Comparison of ENCODE assay signal across 9 mouse cellular contexts in genomic region chr5:111760721-111761480, GRCm38 (mm10). TPM values are rescaled to one million over a fixed set of nuclear protein-coding genes. Genes with fewer than 3 reads are reported as not detected.
DNase-seq lines count a peak whose midpoint lies in the region; ATAC-seq lines count a peak whose summit lies in the region.
"Had no signal": no experiment of that assay in that cellular context is flagged by ENCODE, and none has a peak within 500 bp of the region (broad histone marks: within the 10 kb centered on the region; RNA-seq: fewer than 3 reads in every experiment).

No protein-coding gene starts in this region.

- DNase-seq in lung, postnatal 25 days (ENCODE audit: low spot score), result no peak
- peak; percentile 87 for DNase-seq in forebrain, embryonic 14.5 days (ENCODE audit: low spot score)
- DNase-seq in limb, embryonic 10.5 days (ENCODE audit: low spot score), result no peak
- DNase-seq in thymus, postnatal 25 days, result no peak
- no peak for DNase-seq in urinary bladder, postnatal 25 days (ENCODE audit: low spot score)
- no peak for DNase-seq in testis, postnatal 10 days (ENCODE audit: low spot score)

- peak overlapping the region; percentile 42 for H3K4me3 ChIP-seq in lung, embryonic 16.5 days (ENCODE audit: low read length)
- peak overlapping the region; percentile 25 for H3K4me3 ChIP-seq in forebrain, embryonic 14.5 days (ENCODE audit: low read depth, low read length)
- peak overlapping the region; percentile 34 for H3K4me3 ChIP-seq in limb, embryonic 10.5 days
- peak overlapping the region; percentile 25 for H3K4me3 ChIP-seq in stomach, embryonic 15.5 days (replicated peaks)

- ATAC-seq in lung, embryonic 16.5 days (ENCODE audit: low read depth), result peak; percentile 65
- ATAC-seq in forebrain, embryonic 14.5 days, result peak; percentile 53
- ATAC-seq in stomach, embryonic 15.5 days (ENCODE audit: insufficient read depth, low FRiP score, low read depth), result no peak

- no peaks in the 10 kb centered on the region for H3K27me3 ChIP-seq in lung, embryonic 16.5 days (ENCODE audit: control insufficient read depth, insufficient read depth, low read depth, low read length)
- H3K27me3 ChIP-seq in forebrain, embryonic 14.5 days (replicated peaks; ENCODE audit: control insufficient read depth, insufficient read depth, low read length), result no peaks in the 10 kb centered on the region
- H3K27me3 ChIP-seq in limb, embryonic 10.5 days (ENCODE audit: low read depth, poor library complexity, severe bottlenecking), result peaks cover 69% of the 10 kb centered on the region
- no peaks in the 10 kb centered on the region for H3K27me3 ChIP-seq in stomach, embryonic 15.5 days (replicated peaks)

- H3K9me3 ChIP-seq in lung, embryonic 16.5 days (ENCODE audit: control insufficient read depth, low read length), result no peaks in the 10 kb centered on the region
- no peaks in the 10 kb centered on the region; the same call in 1 of the 2 replicates for H3K9me3 ChIP-seq in forebrain, embryonic 14.5 days (replicated peaks; ENCODE audit: control insufficient read depth, low read length)
- no peaks in the 10 kb centered on the region for H3K9me3 ChIP-seq in limb, embryonic 10.5 days (replicated peaks)
- H3K9me3 ChIP-seq in stomach, embryonic 15.5 days, result no peaks in the 10 kb centered on the region

- peak overlapping the region; percentile 77 for H3K4me2 ChIP-seq in lung, embryonic 16.5 days (ENCODE audit: low read depth, low read length)
- peak overlapping the region; percentile 64 for H3K4me2 ChIP-seq in forebrain, embryonic 14.5 days (ENCODE audit: low read length)
- H3K4me2 ChIP-seq in stomach, embryonic 15.5 days, result peak overlapping the region; percentile 60

- no peaks in the 10 kb centered on the region for H3K36me3 ChIP-seq in lung, embryonic 16.5 days (ENCODE audit: control insufficient read depth, insufficient read depth, low read length)
- no peaks in the 10 kb centered on the region for H3K36me3 ChIP-seq in forebrain, embryonic 14.5 days (ENCODE audit: control insufficient read depth, insufficient read depth, low read length)
- no peaks in the 10 kb centered on the region for H3K36me3 ChIP-seq in limb, embryonic 10.5 days
- H3K36me3 ChIP-seq in stomach, embryonic 15.5 days, result no peaks in the 10 kb centered on the region

- 12% methylated on average over 10 of the region's 10 CpGs for WGBS in lung, embryonic 16.5 days
- 19% methylated on average over 10 of the region's 10 CpGs for WGBS in forebrain, embryonic 14.5 days
- WGBS in limb, embryonic 10.5 days, result 26% methylated on average over 10 of the region's 10 CpGs
- 21% methylated on average over 10 of the region's 10 CpGs for whole genome bisulfite sequencing in stomach, embryonic 15.5 days

- peak overlapping the region; percentile 54 for H3K9ac ChIP-seq in lung, embryonic 16.5 days (ENCODE audit: low read length)
- H3K9ac ChIP-seq in forebrain, embryonic 14.5 days (ENCODE audit: low read length), result peak overlapping the region; percentile 63
- H3K9ac ChIP-seq in stomach, embryonic 15.5 days, result no peak overlapping the region

- peak overlapping the region; percentile 61; the same call in 1 of the 2 replicates for H3K27ac ChIP-seq in lung, embryonic 16.5 days (ENCODE audit: low read length)
- peak overlapping the region; percentile 95 for H3K27ac ChIP-seq in forebrain, embryonic 14.5 days (ENCODE audit: low read depth, low read length)
- no peak overlapping the region for H3K27ac ChIP-seq in limb, embryonic 10.5 days
- H3K27ac ChIP-seq in stomach, embryonic 15.5 days, result no peak overlapping the region

- H3K4me1 ChIP-seq in lung, embryonic 16.5 days (replicated peaks; ENCODE audit: control insufficient read depth, insufficient read depth, low read length), result peaks cover 19% of the 10 kb centered on the region
- peaks cover 29% of the 10 kb centered on the region for H3K4me1 ChIP-seq in forebrain, embryonic 14.5 days (ENCODE audit: control insufficient read depth, insufficient read depth, low read length)
- H3K4me1 ChIP-seq in limb, embryonic 10.5 days, result peaks cover 21% of the 10 kb centered on the region
- H3K4me1 ChIP-seq in stomach, embryonic 15.5 days, result 0 out of 2 replicates have a peak, but pooled peaks cover 11% of the 10 kb centered on the region

RNA-seq across cellular contexts. Expression of gene Gm26897, which starts 27.2 kb away (rescaled TPM):
- not detected in 2 replicates for polyA plus RNA-seq in lung, embryonic 16.5 days (2015; fragmentation: Nextera tagmentation; extraction: Ambion mirVana)
- not detected in 2 replicates for polyA plus RNA-seq in forebrain, embryonic 14.5 days (2014; fragmentation: Nextera tagmentation; extraction: Ambion mirVana)
- not detected in 2 replicates for polyA plus RNA-seq in limb, embryonic 10.5 days (2016; fragmentation: Nextera tagmentation; extraction: Ambion mirVana)
- not detected in 2 replicates for polyA plus RNA-seq in stomach, embryonic 15.5 days (2015; fragmentation: Nextera tagmentation; extraction: Ambion mirVana)
- polyA plus RNA-seq: spleen, adult 2 months had no signal

Comparison
In these comparisons a context has a peak if more than half of its experiments do, and no peak if none do; other contexts are left out.
1. H3K27ac ChIP-seq: peak in lung, embryonic 16.5 days (single experiment) and forebrain, embryonic 14.5 days (single experiment); none in limb, embryonic 10.5 days (single experiment) and stomach, embryonic 15.5 days (single experiment).
2. Peak in every context shown above with its lines, with median percentiles within 50 percentile points of each other: H3K4me2 ChIP-seq and H3K4me3 ChIP-seq.